Mouse (Mus musculus): Measurements from ENCODE around the gene Vps13a.

The Vps13a gene

GRCm38 (mm10) chr19:16580501-16580900 is 200.2 kb downstream of the Vps13a start:
- no peak for DNase-seq (ENCODE audit: low read depth, low spot score)

DNA sequence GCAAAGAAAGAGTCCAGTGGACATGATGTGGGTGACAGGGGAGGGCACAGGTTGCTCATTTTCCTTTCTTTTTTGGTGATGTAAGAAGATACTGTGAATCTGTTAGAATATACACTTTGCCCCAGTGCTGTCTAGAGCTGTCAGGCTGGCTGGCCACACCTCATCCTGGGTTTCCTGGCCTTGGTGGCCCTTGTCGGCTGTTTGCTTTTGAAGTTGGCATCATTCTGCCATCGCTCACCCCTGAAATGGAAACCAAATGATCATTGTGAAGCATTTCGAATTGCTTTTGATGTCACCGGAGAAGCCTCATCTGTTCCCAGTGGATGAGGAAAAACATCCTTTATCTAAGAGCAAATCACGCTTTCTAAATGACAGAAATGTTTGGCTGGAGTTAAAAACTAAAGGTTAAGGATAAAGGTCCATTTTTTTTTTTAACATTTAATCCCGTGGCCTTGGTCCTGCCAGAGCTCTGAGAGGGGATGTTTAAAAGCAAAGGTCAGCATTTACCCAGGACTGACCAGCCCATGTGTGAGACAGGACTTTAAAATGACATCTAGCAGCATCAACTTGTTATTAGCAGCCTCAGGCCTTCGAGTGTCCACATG is 201.0 kb downstream of the Vps13a start:
- DNase-seq (ENCODE audit: low read depth, low spot score): no peak

GRCm38 (mm10) chr19:16576790-16577189 is 203.9 kb downstream of the Vps13a start:
- no peak for DNase-seq (ENCODE audit: low read depth, low spot score)

Measured in A20 (cell line).